Mouse (Mus musculus) forebrain, embryonic 12.5 days (tissue): ENCODE data around the gene Tbc1d2b. TPM values are rescaled to one million over a fixed set of nuclear protein-coding genes. Genes with fewer than 3 reads are reported as not detected.

Experiments
- ATAC-seq: fragments of 200-750 bp; cut with Nextera tagmentation; 2 replicates; pipeline ENCODE4 v1.8.0; 2017; ENCODE audit warnings: moderate TSS enrichment; ENCODE audit not compliant: low FRiP score
- H3K27ac ChIP-seq: fragments of 300-500 bp; sonication (generic); 2 replicates; pipeline ENCODE4 v1.5.1; 2016; ENCODE audit warnings: mild to moderate bottlenecking
- H3K27me3 ChIP-seq: fragments of 300-500 bp; sonication (generic); 2 replicates; pipeline ENCODE4 v1.6.1; 2016; ENCODE audit warnings: mild to moderate bottlenecking
- H3K36me3 ChIP-seq: fragments of 300-500 bp; sonication (generic); replicated peaks from 2 replicates; pipeline ENCODE4 v1.6.1; 2016; ENCODE audit warnings: mild to moderate bottlenecking
- H3K4me1 ChIP-seq: fragments of 300-500 bp; sonication (generic); 2 replicates; pipeline ENCODE4 v1.6.1; 2016
- H3K4me2 ChIP-seq: fragments of 300-500 bp; sonication (generic); 2 replicates; pipeline ENCODE4 v1.6.1; 2016; ENCODE audit warnings: mild to moderate bottlenecking, moderate library complexity
- H3K4me3 ChIP-seq: fragments of 300-500 bp; sonication (generic); replicated peaks from 2 replicates; pipeline ENCODE4 v1.5.1; 2016; ENCODE audit warnings: mild to moderate bottlenecking
- H3K9ac ChIP-seq: fragments of 300-500 bp; sonication (generic); 2 replicates; pipeline ENCODE4 v1.6.1; 2016; ENCODE audit warnings: mild to moderate bottlenecking
- H3K9me3 ChIP-seq: fragments of 300-500 bp; sonication (generic); 2 replicates; pipeline ENCODE4 v1.6.1; 2016
- WGBS: fragments of 180-500 bp; shearing (Covaris S2); methylation state at CpG from one replicate; pipeline ENCODE4 v1.1.7; 2016; 5-methylcytosine and 5-hydroxymethylcytosine counted together
- polyA plus RNA-seq: library from polyadenylated mRNA; unstranded; fragments of >200 nt; fragmentation: Nextera tagmentation; extraction: Ambion mirVana; gene quantifications from 2 replicates; pipeline ENCODE4 v1.2.1, GENCODE M21; 2016

Tbc1d2b gene
- polyA plus RNA-seq, 1 experiment from 2014 or later: 10.6 TPM

DNA sequence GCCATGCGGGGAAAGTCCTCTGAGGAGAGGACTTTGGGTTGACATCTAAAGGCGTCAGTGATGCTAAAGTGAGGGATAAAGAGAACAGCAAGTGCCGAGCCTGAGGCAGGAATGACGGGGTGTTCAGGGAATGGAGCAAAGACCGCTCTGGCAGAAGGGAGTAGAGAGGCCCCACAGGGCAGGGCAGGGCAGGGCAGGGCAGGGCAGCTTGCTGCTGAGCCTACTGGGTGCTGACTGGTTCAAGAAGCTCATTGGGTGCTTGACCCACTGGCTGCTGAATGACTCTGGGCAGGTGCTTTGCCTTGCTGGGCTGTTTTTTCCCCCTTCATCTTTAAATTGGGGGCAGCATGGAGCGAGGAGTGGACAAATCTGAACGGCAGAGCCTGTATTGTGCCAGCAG is 74.3 kb downstream of the Tbc1d2b start:
- Histone ChIP-seq H3K36me3 (peaks cover 90% of the 10 kb centered on the region), H3K4me3 (no peak overlapping the region), H3K9ac (no peak overlapping the region), H3K27me3 (no peaks in the 10 kb centered on the region), H3K4me2 (no peak overlapping the region), H3K9me3 (no peaks in the 10 kb centered on the region), H3K4me1 (no peaks in the 10 kb centered on the region), H3K27ac (no peak overlapping the region)
- 97% methylated on average over 7 of the region's 7 CpGs for WGBS
- ATAC-seq: no peak

GRCm38 (mm10) chr9:90195000-90195399 is 75.6 kb downstream of the Tbc1d2b start:
- Histone ChIP-seq H3K4me3 (no peak overlapping the region), H3K4me1 (no peaks in the 10 kb centered on the region), H3K27me3 (no peaks in the 10 kb centered on the region), H3K4me2 (no peak overlapping the region), H3K27ac (no peak overlapping the region), H3K36me3 (peaks cover 86% of the 10 kb centered on the region), H3K9me3 (no peaks in the 10 kb centered on the region), H3K9ac (no peak overlapping the region)
- no peak for ATAC-seq
- 82% methylated on average over 10 of the region's 10 CpGs for WGBS

- no peak overlapping the region for H3K4me3 ChIP-seq
- ATAC-seq: no peak
- peaks cover 94% of the 10 kb centered on the region for H3K36me3 ChIP-seq
- 87% methylated on average over 5 of the region's 5 CpGs for WGBS
- H3K4me2 ChIP-seq: no peak overlapping the region
- no peaks in the 10 kb centered on the region for H3K27me3 ChIP-seq
- H3K9me3 ChIP-seq: no peaks in the 10 kb centered on the region
- no peak overlapping the region for H3K27ac ChIP-seq
- no peak overlapping the region for H3K9ac ChIP-seq
- no peaks in the 10 kb centered on the region for H3K4me1 ChIP-seq
Measured at GRCm38 (mm10) chr9:90189391-90189790, 81.2 kb downstream of the Tbc1d2b start.

- H3K9ac ChIP-seq: no peak overlapping the region
- H3K27ac ChIP-seq: no peak overlapping the region
- H3K27me3 ChIP-seq: no peaks in the 10 kb centered on the region
- 89% methylated on average over 4 of the region's 4 CpGs for WGBS
- H3K36me3 ChIP-seq: peaks cover 93% of the 10 kb centered on the region
- ATAC-seq: no peak
- no peaks in the 10 kb centered on the region for H3K9me3 ChIP-seq
- H3K4me3 ChIP-seq: no peak overlapping the region
- H3K4me2 ChIP-seq: no peak overlapping the region
- H3K4me1 ChIP-seq: 0 out of 2 replicates have a peak, but pooled peaks cover 2% of the 10 kb centered on the region
Measured at GRCm38 (mm10) chr9:90188893-90189292, 81.7 kb downstream of the Tbc1d2b start.

- no peak overlapping the region for H3K4me3 ChIP-seq
- no peak overlapping the region for H3K4me2 ChIP-seq
- WGBS: 90% methylated on average over 8 of the region's 8 CpGs
- ATAC-seq: no peak
- no peaks in the 10 kb centered on the region for H3K27me3 ChIP-seq
- H3K27ac ChIP-seq: no peak overlapping the region
- H3K36me3 ChIP-seq: peaks cover 80% of the 10 kb centered on the region
- H3K9ac ChIP-seq: no peak overlapping the region
- no peaks in the 10 kb centered on the region for H3K9me3 ChIP-seq
- H3K4me1 ChIP-seq: 0 out of 2 replicates have a peak, but pooled peaks cover 2% of the 10 kb centered on the region
Measured at GRCm38 (mm10) chr9:90185356-90185910, 85.2 kb downstream of the Tbc1d2b start.

DNA sequence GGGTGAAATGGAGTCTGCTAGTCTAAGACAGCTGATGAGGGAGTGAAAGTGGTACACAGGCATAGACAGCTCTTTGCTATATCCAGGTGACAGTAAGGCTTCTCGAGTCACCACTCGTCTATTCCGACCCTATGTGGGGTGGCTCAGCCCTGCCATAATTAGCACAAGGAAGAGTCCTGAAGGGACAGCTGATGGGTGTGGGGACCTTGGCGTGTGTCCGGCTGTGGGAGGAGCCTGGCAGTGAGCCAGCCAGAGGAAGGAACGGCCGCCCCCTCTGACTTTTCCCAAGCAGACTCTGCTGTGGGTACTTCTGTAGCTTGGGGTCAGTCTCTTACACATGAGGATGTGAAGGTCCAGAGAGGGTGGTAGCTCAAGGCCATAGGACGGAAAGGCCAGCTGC is 86.5 kb downstream of the Tbc1d2b start:
- no peak overlapping the region for H3K9ac ChIP-seq
- no peaks in the 10 kb centered on the region for H3K27me3 ChIP-seq
- no peak overlapping the region for H3K4me2 ChIP-seq
- H3K4me3 ChIP-seq: no peak overlapping the region
- H3K9me3 ChIP-seq: no peaks in the 10 kb centered on the region
- H3K36me3 ChIP-seq: peaks cover 82% of the 10 kb centered on the region
- 83% methylated on average over 8 of the region's 8 CpGs for WGBS
- 0 out of 2 replicates have a peak, but pooled peaks cover 2% of the 10 kb centered on the region for H3K4me1 ChIP-seq
- ATAC-seq: no peak
- no peak overlapping the region for H3K27ac ChIP-seq

- WGBS: 83% methylated on average over 3 of the region's 3 CpGs
- H3K4me2 ChIP-seq: no peak overlapping the region
- no peak overlapping the region for H3K9ac ChIP-seq
- no peak overlapping the region for H3K27ac ChIP-seq
- 0 out of 2 replicates have a peak, but pooled peaks cover 2% of the 10 kb centered on the region for H3K4me1 ChIP-seq
- peaks cover 82% of the 10 kb centered on the region for H3K36me3 ChIP-seq
- ATAC-seq: no peak
- H3K4me3 ChIP-seq: no peak overlapping the region
- no peaks in the 10 kb centered on the region for H3K9me3 ChIP-seq
- H3K27me3 ChIP-seq: no peaks in the 10 kb centered on the region
Measured at GRCm38 (mm10) chr9:90183550-90183949, 87.1 kb downstream of the Tbc1d2b start.

DNA sequence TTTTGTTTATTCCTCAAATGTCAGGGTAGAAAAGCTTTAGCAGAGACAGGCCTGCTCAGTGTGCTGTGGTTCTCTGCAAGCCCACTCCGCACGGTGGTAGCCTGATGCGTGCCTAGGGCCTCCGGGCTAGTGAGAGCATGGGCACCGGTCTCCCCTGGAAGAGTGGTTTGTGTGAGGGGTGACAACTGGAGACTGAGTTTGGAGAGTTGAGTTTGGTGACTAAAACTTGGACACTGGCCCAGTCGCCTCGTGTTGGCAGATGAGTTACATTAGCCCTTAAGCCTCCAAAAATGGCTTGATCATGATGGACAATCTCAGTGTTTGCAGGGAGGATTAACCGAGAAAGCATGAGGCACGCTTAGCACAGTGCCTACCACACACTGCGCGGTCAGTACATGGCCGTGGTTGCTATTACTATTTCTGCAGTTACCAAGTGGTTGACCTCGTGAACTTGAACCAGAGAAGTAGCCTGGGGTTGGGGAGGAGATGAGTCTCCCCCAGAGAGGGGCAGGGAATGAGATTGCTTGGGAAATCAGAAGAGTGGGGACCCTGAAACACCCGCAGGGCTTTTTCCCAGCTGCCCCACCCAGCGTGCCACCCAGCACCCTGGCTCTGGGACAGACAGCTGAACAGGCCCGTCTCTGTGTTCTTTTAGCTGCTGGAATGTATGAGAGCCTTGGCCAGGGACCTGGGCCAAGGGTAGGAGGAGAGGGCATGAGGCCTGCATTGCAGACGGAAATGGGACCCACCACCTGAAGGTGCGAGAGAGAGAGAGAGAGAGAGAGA is 87.8 kb downstream of the Tbc1d2b start:
- no peak overlapping the region for H3K27ac ChIP-seq
- 0 out of 2 replicates have a peak, but pooled peaks cover 2% of the 10 kb centered on the region for H3K4me1 ChIP-seq
- no peak overlapping the region for H3K9ac ChIP-seq
- no peak overlapping the region for H3K4me2 ChIP-seq
- H3K27me3 ChIP-seq: no peaks in the 10 kb centered on the region
- 91% methylated on average over 18 of the region's 18 CpGs for WGBS
- H3K36me3 ChIP-seq: peaks cover 82% of the 10 kb centered on the region
- H3K9me3 ChIP-seq: no peaks in the 10 kb centered on the region
- H3K4me3 ChIP-seq: no peak overlapping the region
- ATAC-seq: no peak

DNA sequence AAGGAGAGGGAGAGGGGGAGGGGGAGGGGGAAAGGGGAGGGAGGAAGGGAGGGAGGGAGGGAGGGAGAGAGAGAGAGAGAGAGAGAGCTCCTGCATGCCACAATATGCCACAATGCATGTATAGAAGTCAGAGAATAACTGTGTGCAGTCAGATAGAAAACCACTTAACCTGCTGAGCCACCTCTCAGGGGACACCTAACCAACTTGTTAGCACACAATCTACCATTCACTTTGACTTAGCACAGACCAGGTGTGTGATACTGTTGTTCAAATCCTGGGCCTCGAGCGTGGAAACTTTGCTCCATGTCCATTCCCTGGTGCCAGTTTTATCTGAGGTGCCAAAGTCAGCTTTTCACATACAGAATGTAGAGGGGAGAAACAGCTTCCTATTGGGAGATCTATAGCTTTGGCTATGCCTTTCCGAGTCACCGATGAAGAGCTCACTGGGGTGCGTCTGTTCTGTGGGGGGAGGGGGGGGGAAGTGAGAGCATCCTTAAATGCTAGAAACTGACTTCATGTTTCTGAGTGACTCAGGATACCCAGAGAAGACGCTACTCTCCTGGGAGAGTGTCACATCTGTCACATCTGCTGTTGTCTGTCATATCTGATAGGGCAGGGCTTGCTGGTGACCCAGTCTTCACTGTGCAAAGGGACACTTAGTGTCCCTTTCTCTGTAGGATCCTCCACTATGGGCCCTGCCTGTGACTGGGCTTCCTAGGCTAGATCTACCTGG is 88.8 kb downstream of the Tbc1d2b start:
- Histone ChIP-seq H3K27ac (no peak overlapping the region), H3K36me3 (peaks cover 81% of the 10 kb centered on the region), H3K27me3 (no peaks in the 10 kb centered on the region), H3K4me1 (0 out of 2 replicates have a peak, but pooled peaks cover 2% of the 10 kb centered on the region), H3K4me2 (no peak overlapping the region), H3K4me3 (no peak overlapping the region), H3K9ac (no peak overlapping the region), H3K9me3 (no peaks in the 10 kb centered on the region)
- 93% methylated on average over 6 of the region's 6 CpGs for WGBS
- ATAC-seq: no peak

DNA sequence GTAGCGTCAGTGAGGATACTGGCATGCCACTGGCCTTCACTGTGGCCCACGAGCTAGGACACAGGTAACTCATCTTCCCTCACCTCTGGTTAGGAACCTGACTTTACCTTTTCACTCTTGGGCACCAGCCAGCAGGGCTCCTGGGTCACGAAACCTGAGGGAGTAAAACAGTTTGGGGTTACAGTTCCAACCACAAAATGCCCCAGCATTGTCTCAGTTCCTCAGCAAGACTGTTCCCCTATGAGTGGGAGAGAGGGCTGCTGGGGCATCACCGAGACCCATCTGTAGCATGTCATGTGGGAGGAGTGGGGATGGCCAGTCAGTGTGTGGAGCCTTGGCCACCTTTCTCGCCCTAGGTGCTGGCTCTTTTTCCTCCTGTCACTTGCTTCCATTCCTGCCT is 91.2 kb downstream of the Tbc1d2b start:
- H3K4me2 ChIP-seq: no peak overlapping the region
- ATAC-seq: no peak
- H3K4me3 ChIP-seq: no peak overlapping the region
- H3K9ac ChIP-seq: no peak overlapping the region
- H3K27ac ChIP-seq: no peak overlapping the region
- WGBS: 85% methylated on average over 5 of the region's 5 CpGs
- no peaks in the 10 kb centered on the region for H3K27me3 ChIP-seq
- H3K36me3 ChIP-seq: peaks cover 78% of the 10 kb centered on the region
- no peaks in the 10 kb centered on the region for H3K9me3 ChIP-seq
- 0 out of 2 replicates have a peak, but pooled peaks cover 2% of the 10 kb centered on the region for H3K4me1 ChIP-seq

GRCm38 (mm10) chr9:90173330-90173729 is 97.3 kb downstream of the Tbc1d2b start:
- Histone ChIP-seq H3K36me3 (peaks cover 65% of the 10 kb centered on the region), H3K9me3 (no peaks in the 10 kb centered on the region), H3K27me3 (no peaks in the 10 kb centered on the region), H3K9ac (no peak overlapping the region), H3K4me3 (no peak overlapping the region), H3K4me1 (no peaks in the 10 kb centered on the region), H3K27ac (no peak overlapping the region), H3K4me2 (no peak overlapping the region)
- ATAC-seq: no peak
- 89% methylated on average over 3 of the region's 3 CpGs for WGBS

DNA sequence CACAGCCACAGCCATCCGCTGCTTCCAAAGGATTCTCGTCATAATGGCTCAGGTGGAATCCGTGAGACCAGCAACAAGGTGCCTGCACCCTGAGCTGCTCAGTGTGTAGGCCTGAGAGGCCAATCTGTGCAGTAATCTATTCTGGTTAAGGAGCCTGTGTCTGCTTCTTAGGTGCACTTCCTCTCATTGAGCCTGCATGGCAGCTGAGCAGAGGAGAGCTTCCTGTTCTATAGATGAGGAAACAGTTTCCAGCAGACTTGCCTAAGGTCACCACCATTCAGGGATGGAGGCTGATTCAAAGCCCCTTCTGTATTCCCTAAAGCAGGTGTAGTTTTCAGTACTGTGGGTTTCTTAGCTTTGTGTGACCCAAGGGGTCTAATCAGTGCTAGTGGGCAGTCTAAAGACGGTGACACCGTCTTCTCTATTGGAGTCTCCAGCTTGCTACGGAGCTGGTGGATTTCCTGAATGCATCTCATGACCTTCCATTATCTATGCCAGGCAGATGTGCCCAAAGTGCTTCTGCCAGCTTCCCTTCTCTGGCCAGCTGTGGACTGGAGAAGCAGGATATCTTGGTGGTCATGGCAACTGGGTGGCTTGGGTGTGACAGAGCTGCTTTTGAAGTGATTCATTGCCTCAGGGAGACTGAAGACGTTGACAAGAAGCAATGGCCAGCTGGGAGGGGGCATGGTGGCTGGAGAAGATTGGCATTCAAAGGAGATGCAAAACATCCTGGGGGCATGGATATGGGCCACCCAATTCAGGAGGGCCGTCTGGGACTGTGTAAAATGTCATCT is 97.9 kb downstream of the Tbc1d2b start:
- Histone ChIP-seq H3K9ac (no peak overlapping the region), H3K4me2 (no peak overlapping the region), H3K4me1 (no peaks in the 10 kb centered on the region), H3K36me3 (peaks cover 58% of the 10 kb centered on the region), H3K9me3 (no peaks in the 10 kb centered on the region), H3K4me3 (no peak overlapping the region), H3K27me3 (no peaks in the 10 kb centered on the region), H3K27ac (no peak overlapping the region)
- ATAC-seq: no peak
- 84% methylated on average over 8 of the region's 8 CpGs for WGBS
